ENCODE assay signal across 24 mouse cellular contexts in the genomic region with DNA sequence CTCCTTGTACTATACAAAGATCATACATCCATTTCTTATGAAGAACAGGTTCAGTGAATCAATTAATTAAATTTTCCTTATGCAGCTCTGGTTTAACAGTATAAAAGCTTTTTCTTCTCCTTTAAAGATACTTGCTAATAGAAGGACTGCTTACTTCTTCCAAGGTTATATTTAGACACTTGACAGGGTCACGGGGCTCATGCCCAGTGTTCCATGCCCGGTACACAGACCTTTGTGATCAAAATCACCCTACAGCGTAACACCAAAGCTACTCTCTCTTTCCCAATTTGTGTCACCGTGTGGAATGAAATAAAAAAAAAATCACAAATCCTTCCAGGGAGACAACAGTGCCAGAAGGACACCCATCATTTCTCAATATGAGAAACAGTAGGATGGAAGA. TPM values are rescaled to one million over a fixed set of nuclear protein-coding genes. Genes with fewer than 3 reads are reported as not detected.
DNase-seq lines count a peak whose midpoint lies in the region; ATAC-seq and TF ChIP-seq lines count a peak whose summit lies in the region.
"Had no signal": no experiment of that assay in that cellular context is flagged by ENCODE, and none has a peak within 500 bp of the region (broad histone marks: within the 10 kb centered on the region; RNA-seq: fewer than 3 reads in every experiment).

No protein-coding gene starts in this region.

- intact Hi-C loops in heart, adult 2 months (cut with DNase I) = loop anchor here (10.0 kb wide), 1 partner anchor 167 kb away; no protein-coding TSS in a partner anchor
- intact Hi-C loops in heart, postnatal 25 days (cut with DNase I) = no loop called here
- intact Hi-C loops in heart, postnatal 36 days (cut with DNase I) = no loop called here

- H3K27ac ChIP-seq in heart, embryonic 12.5 days (ENCODE audit: poor library complexity, severe bottlenecking) = no peak overlapping the region
- peak overlapping the region; percentile 2 for H3K27ac ChIP-seq in heart, adult 2 months
- H3K27ac ChIP-seq: embryonic facial prominence, embryonic 10.5 days; embryonic facial prominence, embryonic 12.5 days; forebrain, embryonic 13.5 days; forebrain, embryonic 15.5 days had no signal

- no peak overlapping the region for H3K4me3 ChIP-seq in heart, embryonic 12.5 days
- no peak overlapping the region for H3K4me3 ChIP-seq in heart, adult 2 months
- H3K4me3 ChIP-seq: embryonic facial prominence, embryonic 10.5 days; embryonic facial prominence, embryonic 12.5 days; forebrain, embryonic 13.5 days; forebrain, embryonic 15.5 days had no signal

- no peaks in the 10 kb centered on the region for H3K4me1 ChIP-seq in heart, embryonic 12.5 days (replicated peaks)
- no peaks in the 10 kb centered on the region for H3K4me1 ChIP-seq in heart, adult 2 months (ENCODE audit: control insufficient read depth, insufficient read depth, low read length)
- H3K4me1 ChIP-seq: embryonic facial prominence, embryonic 10.5 days; embryonic facial prominence, embryonic 12.5 days; forebrain, embryonic 13.5 days; forebrain, embryonic 15.5 days had no signal

- no peak overlapping the region for H3K4me2 ChIP-seq in heart, embryonic 12.5 days
- H3K4me2 ChIP-seq: embryonic facial prominence, embryonic 12.5 days; forebrain, embryonic 13.5 days; forebrain, embryonic 15.5 days had no signal

- WGBS in heart, embryonic 12.5 days = 66% methylated on average over 4 of the region's 4 CpGs
- WGBS in heart, adult 2 months = 51% methylated on average over 4 of the region's 4 CpGs

- no peaks in the 10 kb centered on the region for H3K27me3 ChIP-seq in heart, embryonic 12.5 days (replicated peaks)
- no peaks in the 10 kb centered on the region for H3K27me3 ChIP-seq in heart, adult 2 months (ENCODE audit: control insufficient read depth, insufficient read depth, low read length)
- H3K27me3 ChIP-seq: CH12.LX; embryonic facial prominence, embryonic 12.5 days; forebrain, embryonic 13.5 days; forebrain, embryonic 15.5 days had no signal

- H3K79me2 ChIP-seq in heart, adult 2 months (replicated peaks; ENCODE audit: control insufficient read depth, insufficient read depth, low read length) = no peaks in the 10 kb centered on the region

- peak; percentile 90 for DNase-seq in heart, adult 11 months
- peak in 1 of 2 experiments; percentile 21 for DNase-seq in heart, adult 2 months
- DNase-seq in heart, postnatal 25 days (ENCODE audit: low spot score) = no peak
- DNase-seq in heart, adult 9 months (ENCODE audit: low spot score in 2 of 2) = peak; percentile 2 to 18
- DNase-seq in heart, postnatal 36 days = no peak
- DNase-seq: adrenal gland, adult 8-10 months; adrenal gland, postnatal 14 days; adrenal gland, postnatal 36 days; B cell, adult 2 months; cerebellum, adult 11-12 months; cerebellum, adult 2 months; cerebellum, adult 9-10 months; cerebellum, postnatal 10 days; cerebellum, postnatal 25 days had no signal

- no peaks in the 10 kb centered on the region for H3K36me3 ChIP-seq in heart, embryonic 12.5 days
- H3K36me3 ChIP-seq in heart, adult 2 months (ENCODE audit: control insufficient read depth, insufficient read depth, low read length) = no peaks in the 10 kb centered on the region
- H3K36me3 ChIP-seq: embryonic facial prominence, embryonic 10.5 days; embryonic facial prominence, embryonic 12.5 days; forebrain, embryonic 15.5 days; G1E had no signal

- no peak for TF ChIP-seq CTCF in heart, adult 2 months (IDR thresholded peaks at IDR 0.05)

- no peak for TF ChIP-seq POLR2A in heart, adult 2 months (IDR thresholded peaks at IDR 0.05; ENCODE audit: insufficient read depth, low read depth, low read length)

- no peaks in the 10 kb centered on the region for H3K9me3 ChIP-seq in heart, embryonic 12.5 days (replicated peaks)
- H3K9me3 ChIP-seq: embryonic facial prominence, embryonic 10.5 days; embryonic facial prominence, embryonic 12.5 days; forebrain, embryonic 13.5 days; forebrain, embryonic 15.5 days had no signal

- no peak for TF ChIP-seq EP300 in heart, adult 2 months (IDR thresholded peaks at IDR 0.05; ENCODE audit: insufficient read depth, low read depth, low read length)

- no peak for ATAC-seq in heart, embryonic 12.5 days (ENCODE audit: insufficient number of reproducible peaks, low FRiP score)
- ATAC-seq: activated CD4-positive, CD25-positive, alpha-beta regulatory T cell, adult 4 months; CD4-positive, CD25-positive, alpha-beta regulatory T cell, adult 4 months; forebrain, embryonic 15.5 days; Patski had no signal

- H3K9ac ChIP-seq in heart, embryonic 12.5 days = no peak overlapping the region
- no peak overlapping the region for H3K9ac ChIP-seq in heart, adult 2 months (ENCODE audit: low read depth, low read length)
- H3K9ac ChIP-seq: embryonic facial prominence, embryonic 12.5 days; forebrain, embryonic 13.5 days; forebrain, embryonic 15.5 days had no signal

RNA-seq across cellular contexts. Expression of gene Pcdh15, which starts 48.8 kb away (rescaled TPM):
- polyA plus RNA-seq in heart, embryonic 12.5 days (2016; fragmentation: Nextera tagmentation; extraction: Ambion mirVana) = 0.35 and 0.47 TPM in 2 replicates
- under 1 TPM; 0.61 to 0.89 TPM for total RNA-seq in heart, adult 2 months (2021)
- 0.44 and 0.68 TPM in 2 replicates for polyA plus RNA-seq in heart, adult 2 months (2012; rRNA removed)
- total RNA-seq in heart, postnatal 25 days (2021) = under 1 TPM; 0.34 to 0.59 TPM
- under 1 TPM; 0.35 to 0.56 TPM for total RNA-seq in heart, postnatal 36 days (2021)
- total RNA-seq: CH12.LX had no signal
- polyA plus RNA-seq: G1E had no signal

Comparison
In these comparisons a context has a peak if more than half of its experiments do, and no peak if none do; other contexts are left out.
1. DNase-seq: peak in heart, adult 11 months (single experiment) and heart, adult 9 months (2 of 2); none in heart, postnatal 25 days (single experiment) and heart, postnatal 36 days (0 of 2).